Mouse (Mus musculus): Measurements from ENCODE around the gene Nrg3.
"Not testable (repeated sequence)": the region's sequence is repeated elsewhere in the genome, so short reads cannot be mapped to it uniquely, and the experiment has no call there.

Gene Nrg3

DNA sequence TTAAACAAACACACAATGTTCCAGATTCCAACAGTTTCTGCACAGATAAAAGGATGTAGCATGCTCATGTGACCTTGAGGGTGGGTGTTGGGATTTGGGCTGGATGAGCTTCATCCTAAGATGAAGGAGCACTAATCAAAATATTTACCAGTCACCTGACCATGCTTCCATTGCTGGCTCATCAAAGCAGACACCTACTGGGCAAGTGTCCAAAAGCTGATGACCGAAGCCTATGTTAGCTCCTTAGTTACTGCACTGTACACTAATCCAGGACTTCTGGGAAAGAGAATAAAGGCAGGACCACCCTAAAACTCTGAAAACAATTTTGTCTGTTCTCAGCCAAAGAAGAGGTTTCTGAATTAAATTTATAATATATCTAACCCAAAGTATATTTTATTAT is 261.4 kb downstream of the Nrg3 start:
- no peak for DNase-seq (ENCODE audit: low spot score in 2 of 2)

DNA sequence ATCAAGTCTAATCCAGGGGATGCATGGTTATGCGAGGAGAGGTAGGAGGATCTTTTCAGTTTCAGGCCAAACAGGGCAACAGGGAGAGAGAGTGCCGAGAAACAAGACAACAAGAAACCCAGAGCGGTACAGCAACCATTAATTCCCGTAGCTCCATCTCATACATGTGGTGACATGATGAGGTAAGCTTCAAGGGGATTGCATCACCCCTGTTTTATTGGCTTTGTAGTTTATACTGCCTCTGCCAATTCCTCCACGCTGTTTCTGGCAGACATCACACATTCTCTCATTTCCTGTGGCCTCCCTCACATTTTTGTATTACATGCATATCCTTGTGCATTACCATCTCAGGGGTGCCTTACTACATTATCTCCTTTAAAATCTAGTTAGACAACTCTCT is 280.9 kb downstream of the Nrg3 start:
- no peak for DNase-seq (ENCODE audit: low spot score in 2 of 2)

DNA sequence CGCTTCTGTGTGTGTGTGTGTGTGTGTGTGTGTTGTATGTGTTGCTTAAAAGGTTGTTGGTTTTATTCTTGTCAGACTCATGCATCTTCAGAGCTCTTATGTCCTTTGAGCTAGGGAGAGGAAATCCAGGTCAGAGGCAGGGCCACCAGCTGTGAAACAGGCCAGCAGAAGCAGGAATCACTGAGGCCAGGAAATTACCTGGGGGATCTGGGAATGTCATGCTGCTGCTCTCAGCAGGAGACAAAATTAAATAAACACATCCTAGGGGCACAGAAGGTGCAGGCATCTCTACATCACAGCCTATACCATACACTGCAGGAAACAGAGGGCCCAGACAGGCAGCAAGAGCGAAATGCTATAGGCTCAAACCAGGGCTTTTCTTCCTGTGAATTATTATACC is 299.2 kb downstream of the Nrg3 start:
- no peak for DNase-seq (ENCODE audit: low spot score in 2 of 2)

DNA sequence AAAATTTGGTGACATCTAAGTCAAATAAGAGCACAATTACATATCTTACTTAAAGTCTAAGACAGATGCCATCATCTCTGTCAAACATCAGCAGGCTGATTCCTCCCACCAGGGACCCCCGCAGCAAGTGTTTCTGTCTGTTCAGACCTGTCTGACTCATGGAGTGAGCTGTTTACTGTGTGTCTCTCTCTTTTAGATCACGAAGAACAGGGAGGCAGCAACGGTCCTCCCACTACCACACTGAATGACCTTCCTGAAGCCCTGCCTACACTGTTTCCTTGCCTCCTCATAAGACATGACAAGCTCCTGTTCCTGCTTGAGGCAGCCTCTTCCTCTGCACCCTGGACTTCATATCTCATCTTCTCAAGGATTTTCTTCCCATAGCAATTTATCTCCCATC is 312.7 kb downstream of the Nrg3 start:
- no peak for DNase-seq (ENCODE audit: low spot score in 2 of 2)

DNA sequence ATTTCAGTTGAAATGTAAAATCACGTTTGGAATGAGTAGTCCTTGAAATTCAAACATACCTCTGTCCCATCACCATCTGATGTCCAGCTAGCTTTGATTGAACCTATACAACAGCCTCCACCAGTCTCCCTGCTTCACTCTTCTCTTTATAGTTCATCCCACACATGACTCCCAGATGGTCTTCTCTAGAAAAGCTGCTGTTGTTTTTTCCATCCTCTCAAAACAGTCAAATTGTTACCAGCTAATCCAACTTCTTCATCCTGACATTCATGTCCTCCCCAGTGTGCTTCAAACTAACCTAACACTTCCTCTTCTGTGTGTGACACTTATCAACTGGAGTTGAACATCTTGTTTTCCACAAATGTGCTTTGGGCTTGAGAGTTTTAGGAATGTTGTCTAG is 317.4 kb downstream of the Nrg3 start:
- no peak for DNase-seq (ENCODE audit: low spot score in 2 of 2)

DNA sequence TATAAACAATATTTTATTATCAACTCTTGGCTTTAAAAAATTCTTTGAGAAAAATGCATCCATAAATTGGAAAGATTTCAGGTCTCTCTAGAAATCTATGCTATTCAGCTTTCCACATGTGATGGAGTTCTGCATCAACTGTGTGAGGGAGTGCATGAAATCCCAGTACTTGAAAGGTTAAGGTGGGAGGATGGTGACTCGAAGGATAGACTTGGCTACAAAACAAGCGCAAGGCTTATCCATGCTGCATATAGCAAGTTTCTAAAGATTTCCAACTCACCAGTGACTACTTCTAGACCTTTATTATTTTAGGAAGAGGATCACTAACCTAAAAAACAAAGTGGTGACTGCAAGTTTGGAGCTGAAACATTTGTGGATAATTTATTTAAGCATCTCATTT is 343.1 kb downstream of the Nrg3 start:
- no peak for DNase-seq (ENCODE audit: low spot score in 2 of 2)

DNA sequence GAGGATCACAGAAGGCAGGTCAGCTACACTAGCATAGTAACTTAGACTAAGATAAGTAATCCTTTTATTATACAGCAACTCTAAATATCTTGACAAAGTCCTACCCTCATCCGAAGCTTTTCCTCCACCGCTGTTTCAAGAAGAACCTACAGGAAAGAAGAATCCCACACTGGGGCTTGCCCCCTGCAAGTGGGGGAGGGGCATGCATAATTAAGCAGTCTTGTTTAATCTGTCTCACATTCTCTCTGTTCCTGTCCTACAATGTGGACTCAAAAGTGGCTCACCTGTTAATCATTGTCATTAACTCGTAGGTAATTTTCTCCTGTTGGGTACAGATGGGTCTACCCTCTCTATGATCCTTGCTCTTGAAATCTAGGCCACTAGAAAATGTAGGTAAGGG is 354.9 kb downstream of the Nrg3 start:
- no peak for DNase-seq (ENCODE audit: low spot score in 2 of 2)

DNA sequence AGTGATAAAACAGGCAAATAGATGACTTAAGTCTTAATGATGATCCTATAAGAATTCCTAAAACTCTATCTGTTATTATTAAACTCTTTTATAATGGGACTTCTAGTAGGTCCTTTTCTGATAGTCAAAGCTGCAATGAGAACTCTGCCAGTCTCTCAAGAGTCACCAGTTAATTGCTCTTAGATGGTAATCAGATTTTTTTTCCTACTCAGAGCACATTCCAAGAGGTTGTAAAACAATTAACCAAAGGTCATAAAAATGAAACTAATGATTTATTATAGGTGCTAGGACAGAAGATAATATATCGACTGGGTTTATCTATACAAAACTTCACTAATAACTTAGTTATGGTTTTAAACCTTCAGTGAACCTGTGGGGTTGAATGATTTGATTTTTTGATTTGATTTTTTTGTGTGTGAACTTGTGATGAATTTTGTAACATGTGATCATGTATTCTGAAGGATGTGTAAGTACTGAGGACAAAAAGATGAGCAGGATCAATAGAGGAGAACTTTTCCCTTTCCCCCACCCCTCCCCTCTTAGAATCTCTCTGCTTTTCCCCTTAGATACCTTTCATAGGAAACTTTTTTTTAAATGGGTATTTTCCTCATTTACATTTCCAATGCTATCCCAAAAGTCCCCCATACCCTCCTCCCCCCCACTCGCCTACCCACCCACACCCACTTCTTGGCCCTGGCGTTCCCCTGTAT is 356.2 kb downstream of the Nrg3 start:
- DNase-seq (ENCODE audit: low spot score in 2 of 2): not testable (repeated sequence)

DNA sequence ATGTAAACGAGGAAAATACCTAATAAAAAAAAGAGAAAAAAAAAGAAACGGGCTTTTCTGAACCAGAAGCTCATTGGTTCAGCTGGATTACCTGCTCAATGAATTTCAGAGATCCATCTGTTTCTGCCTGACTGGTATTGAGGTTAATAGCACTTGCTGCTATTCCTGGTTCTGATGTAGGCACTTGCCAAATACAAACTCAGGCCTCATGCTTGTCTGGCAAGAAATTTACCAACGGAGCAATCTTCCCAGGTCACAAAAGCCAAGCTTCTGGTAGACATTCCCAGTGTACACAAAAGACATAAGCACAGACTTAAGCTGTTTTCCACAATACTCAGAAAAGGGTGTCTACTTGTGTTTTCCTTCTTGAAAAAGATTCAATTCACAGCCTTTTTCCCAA is 363.3 kb downstream of the Nrg3 start:
- DNase-seq (ENCODE audit: low spot score in 2 of 2): no peak

DNA sequence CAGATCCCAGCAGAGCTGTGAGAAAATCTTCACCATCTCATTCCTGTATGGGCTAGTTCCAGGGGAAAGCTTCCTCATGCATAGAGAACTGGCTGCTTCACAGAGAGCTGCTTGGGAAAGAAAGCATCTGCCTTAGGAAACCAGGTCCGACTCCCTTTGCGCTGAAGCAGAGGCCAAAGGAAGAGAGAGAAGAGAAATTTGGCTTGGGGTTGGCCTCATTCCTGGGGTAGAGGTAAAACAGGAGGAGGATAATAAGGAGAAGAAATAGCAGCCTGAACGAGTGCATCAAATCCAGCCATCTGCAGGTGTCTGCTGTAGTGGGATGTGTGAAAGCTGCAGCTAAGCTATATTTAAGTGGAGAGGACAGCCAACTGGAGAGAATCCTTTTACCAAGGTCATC is 366.1 kb downstream of the Nrg3 start:
- no peak for DNase-seq (ENCODE audit: low spot score in 2 of 2)

DNA sequence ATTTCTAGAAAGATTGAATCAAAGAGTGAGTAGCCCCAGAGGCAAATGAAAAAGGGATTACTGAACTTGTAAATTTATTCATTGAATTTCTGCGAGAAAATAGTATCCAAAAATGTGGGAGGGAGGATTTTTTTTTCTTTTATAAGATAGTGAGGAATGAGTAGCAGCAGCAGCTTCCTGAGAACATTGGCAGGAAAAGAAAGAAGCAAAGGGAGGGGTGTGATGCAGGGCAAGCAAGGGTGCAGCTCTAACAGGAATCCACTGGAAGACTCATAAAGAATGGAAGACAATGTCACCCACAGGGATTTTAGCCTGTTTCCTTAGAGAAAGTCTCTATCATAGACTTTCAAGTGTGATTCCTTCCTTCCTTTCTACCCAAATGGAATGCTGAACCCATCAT is 377.7 kb downstream of the Nrg3 start:
- DNase-seq (ENCODE audit: low spot score in 2 of 2): no peak

DNA sequence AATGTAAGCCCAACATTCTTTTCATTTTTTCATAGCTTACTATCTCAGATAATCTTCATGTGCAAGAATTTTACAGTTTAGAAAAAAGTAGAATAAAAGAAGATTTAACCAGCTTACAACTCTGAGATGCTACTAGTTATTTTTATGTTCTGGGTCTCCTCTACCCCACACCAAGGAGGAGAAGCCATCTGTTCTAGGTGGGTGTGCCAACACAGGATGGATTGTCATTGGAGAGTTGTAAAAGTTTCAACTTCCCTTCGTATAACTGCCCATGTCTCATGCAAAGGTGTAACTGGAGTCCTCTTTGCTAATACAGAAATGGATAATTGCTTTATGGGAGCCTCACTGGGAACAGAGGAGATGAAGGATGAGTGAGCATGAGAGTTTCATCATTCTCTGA is 393.4 kb downstream of the Nrg3 start:
- DNase-seq (ENCODE audit: low spot score in 2 of 2): no peak

DNA sequence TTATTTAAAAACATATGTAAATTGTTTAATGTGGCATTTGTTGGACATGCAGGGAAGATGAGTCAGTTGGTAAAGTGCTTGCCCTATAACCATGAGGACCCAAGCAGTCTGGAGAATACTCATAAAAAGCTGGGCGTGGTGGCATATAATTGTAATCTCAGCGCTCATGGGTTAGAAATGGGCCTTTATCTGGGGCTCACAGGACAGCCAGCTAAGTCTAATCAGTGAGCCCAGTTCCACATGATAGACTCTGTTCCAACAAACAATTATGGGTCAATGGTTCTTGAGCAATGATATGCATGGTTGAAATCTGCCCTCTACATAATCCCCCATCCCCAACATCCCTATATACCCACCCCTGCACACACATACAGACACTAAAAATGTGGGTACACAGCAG is 421.3 kb downstream of the Nrg3 start:
- DNase-seq (ENCODE audit: low spot score in 2 of 2): no peak

DNA sequence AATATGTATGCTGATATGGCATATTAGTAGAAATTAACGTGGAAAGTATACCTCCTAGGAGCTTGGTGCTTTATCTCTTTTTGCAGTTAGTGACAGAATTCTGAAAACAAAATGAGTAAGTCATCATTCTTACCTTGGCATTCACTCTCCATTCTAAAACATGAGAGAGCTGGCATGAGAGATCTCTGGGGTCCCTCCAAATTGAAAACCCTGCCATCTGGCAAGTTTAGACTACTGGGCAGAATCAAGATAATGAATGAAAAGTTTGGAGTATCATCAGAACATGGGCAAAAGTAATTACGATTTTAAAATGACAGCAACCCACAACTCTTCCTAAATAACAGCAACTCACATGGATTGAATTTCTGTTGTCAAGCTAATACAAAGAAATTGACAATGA is 423.9 kb downstream of the Nrg3 start:
- DNase-seq (ENCODE audit: low spot score in 2 of 2): no peak

DNA sequence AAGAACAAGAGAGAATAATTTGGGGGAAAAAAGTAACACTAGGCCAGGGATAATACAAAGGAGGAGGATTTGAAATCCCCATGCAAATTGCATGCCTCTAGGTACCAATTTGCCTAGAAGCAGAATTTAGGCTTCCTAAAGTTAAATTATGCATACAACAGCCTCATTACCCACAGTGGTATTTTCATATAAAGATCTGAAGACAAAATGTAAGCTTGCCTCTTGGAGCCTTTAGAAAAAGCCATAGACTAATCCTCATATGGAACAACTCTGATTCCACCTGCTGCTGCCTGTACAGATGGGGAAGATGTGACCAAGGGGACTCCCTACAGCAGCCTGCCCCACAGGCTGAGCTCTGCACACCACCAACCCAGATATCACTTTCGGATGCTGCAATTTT is 428.6 kb downstream of the Nrg3 start:
- no peak for DNase-seq (ENCODE audit: low spot score in 2 of 2)

DNA sequence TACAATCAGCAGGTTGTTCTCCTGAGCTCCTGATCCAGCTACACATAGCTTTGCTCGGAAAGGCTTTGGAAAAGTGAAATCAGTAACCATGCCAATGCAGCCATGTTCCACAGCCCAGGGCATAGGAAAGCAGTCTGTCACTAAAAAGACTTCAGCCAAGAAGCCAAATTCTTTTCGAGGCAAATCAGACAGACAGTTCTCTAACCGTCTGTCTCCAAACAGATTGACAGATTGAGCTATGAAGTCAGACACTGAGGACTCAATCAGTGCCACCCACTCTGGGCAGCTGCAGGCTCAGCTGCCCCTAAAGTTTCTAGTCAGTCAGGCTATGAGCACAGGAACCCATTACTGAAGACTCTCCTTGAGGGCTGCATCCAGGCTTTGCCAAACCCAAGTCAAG is 429.1 kb downstream of the Nrg3 start:
- DNase-seq (ENCODE audit: low spot score in 2 of 2): no peak

DNA sequence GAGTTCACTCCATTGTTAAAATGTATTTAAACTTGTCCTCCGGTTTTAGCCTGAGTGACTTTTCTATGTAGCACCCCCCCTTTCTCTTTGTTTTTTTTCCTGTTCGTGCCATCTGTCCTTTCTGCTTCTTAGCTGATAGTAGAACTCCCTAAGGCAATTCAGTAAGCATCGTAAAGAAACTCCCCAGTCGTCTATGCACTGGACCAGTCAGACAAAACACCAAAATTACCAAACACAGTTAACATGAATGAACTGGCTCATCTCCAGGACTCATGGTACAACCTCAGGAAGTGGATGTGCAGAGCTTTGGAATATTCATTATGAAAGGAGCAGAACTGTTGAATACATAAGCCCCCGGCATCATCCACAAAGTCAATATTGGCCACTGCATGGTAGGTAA is 429.5 kb downstream of the Nrg3 start:
- DNase-seq (ENCODE audit: low spot score in 2 of 2): no peak

DNA sequence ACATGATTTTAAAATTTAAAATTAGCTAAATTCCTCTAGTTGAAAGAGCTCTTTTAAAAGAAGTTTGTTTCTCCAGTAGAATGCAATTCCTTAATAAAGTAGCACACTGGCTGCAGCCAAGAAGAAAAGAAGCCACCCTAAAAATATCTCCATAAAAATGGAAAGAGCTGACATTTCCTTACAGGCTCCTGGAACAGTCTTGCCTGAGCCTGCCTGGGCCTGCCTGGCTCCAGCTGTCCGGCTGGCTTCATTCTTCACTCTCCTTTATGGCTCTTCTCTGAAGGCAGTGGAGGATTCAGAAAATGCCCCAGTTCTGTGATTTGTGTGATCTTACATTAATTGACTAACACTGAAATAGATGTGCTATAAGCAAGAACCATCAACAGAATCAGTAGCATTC is 433.8 kb downstream of the Nrg3 start:
- DNase-seq (ENCODE audit: low spot score in 2 of 2): no peak

DNA sequence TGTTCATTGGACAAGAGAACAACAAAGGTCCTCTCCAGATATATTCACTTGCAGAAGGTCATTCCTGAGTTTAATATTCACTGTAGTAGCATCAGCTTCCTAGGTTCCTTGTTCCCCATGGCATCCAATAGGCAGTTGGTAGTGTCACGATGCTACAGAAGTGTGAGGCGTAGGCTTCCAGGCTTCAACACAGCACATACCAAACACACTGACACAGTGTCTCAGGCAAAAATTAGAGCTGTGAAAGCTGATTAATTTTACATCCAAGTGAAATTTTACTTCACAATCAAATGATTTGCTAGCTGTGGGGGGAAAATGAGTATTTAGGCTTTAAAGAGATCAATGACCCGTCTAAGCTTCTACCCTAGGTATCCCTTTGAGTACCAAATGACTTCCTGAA is 438.4 kb downstream of the Nrg3 start:
- DNase-seq (ENCODE audit: low spot score in 2 of 2): no peak

DNA sequence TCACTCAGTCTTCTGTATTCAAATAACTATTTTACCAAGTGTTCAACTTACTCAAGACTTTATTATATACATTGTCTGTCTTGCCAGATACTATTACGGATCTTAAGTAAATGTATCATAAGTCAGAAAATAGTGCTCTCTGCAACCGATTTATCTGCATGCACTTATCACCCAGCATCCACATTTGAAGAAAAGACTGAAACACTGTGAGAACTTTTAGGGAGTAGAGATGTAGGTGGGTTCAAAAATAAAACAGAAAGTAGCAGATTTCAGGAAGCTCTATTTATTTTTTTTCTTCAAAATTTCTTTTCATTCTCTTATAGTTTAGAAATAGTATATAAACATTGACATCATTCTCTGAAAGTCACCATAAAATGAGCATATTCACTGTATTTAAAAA is 449.8 kb downstream of the Nrg3 start:
- no peak for DNase-seq (ENCODE audit: low spot score in 2 of 2)

DNA sequence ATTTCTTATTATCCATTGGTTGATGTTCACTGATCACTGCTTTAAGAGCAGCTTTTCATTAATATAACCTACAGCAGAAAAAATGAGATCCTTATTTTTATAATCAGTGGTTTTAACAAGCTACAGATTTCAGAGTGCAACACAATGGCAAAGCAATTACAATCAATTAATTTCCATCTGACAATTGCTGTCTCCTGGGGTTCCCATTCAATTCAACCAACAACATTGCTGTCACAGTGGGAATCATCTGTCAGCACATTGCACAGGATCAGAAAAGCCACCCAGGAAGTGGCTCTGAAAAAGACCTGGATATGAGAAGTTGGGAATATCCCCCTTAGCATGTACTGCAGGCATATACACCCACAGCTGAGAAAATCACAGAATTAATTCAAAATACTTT is 458.8 kb downstream of the Nrg3 start:
- no peak for DNase-seq (ENCODE audit: low spot score in 2 of 2)

DNA sequence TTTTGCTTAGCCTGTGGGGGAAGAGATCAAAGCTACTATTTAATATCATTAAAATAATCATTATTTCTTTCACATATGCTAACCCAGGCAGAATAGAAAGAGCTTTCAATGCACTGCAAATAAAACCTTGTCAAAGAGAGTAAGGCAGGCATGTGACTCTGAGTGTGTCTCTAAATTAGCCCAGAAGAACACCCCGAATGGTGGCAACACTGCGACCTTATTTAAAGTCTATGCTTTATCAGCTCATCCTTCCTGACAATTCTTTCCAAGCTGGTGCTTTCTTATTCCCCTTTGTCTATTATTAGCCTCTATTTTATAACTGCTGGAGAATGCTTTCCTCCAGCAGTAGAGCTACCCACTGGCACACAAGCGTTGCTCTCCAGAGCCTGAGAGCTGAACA is 475.0 kb downstream of the Nrg3 start:
- DNase-seq (ENCODE audit: low spot score in 2 of 2): no peak

DNA sequence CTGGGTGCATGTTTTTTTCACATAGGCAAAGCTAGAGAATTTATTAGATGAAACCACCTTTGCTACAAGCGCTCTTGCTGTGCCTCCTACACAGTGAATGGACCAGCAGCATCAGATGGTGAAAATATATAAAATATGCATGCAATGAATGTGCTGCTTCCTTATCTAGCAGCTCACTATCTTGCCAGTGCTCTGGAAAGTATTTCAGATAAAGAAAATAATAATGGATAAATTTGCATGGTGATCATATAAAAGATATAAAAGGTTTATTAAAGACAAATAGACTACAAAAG is 480.4 kb downstream of the Nrg3 start:
- DNase-seq (ENCODE audit: low spot score in 2 of 2): no peak

DNA sequence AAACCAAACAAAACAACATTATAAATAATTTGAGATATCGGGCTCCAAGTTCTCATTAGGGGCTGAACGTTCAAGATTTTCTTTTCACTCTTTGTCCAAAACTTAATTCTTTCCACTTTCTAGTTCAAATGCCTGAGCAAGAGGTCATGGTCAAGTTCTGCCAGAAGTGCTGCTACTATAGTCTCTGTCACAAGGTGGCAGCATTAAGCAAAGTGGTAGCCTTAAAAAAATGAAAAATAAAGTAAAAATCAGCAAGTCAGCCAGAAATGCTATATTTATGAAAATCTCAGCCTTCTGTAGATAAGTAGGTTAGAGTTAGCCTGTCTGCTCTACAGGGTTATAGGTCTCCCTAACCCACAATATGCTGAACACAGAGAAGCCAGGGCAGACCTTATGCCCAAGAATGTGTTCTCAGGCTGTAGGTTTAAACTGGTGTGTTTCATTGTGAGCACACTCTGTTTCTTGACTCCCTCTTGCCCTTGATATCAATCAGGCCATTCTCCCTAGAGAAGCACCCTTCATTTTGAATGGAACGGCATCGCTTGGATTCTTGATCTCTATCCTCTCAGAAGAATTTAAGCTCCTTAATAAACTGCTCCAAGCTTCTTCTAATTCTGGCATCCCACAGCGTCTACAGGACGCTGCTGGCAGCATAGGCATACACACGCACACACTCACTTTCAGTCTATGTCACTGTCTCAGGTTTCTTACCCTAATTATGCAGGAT is 480.9 kb downstream of the Nrg3 start:
- DNase-seq (ENCODE audit: low spot score in 2 of 2): no peak
